In genomic region chr14:103345486-103345857, GRCm38 (mm10) we compare ENCODE assay signal across 8 mouse cellular contexts. TPM values are rescaled to one million over a fixed set of nuclear protein-coding genes. Genes with fewer than 3 reads are reported as not detected.
A peak's percentile ranks its signal among the peaks of the same experiment; 100 is the strongest.
DNase-seq lines count a peak whose midpoint lies in the region; ATAC-seq lines count a peak whose summit lies in the region.

No protein-coding gene starts in this region.

- peaks cover 12% of the 10 kb centered on the region for H3K4me1 ChIP-seq in lung, embryonic 16.5 days (replicated peaks; ENCODE audit: control insufficient read depth, insufficient read depth, low read length)
- H3K4me1 ChIP-seq in embryonic facial prominence, embryonic 12.5 days = peaks cover 6% of the 10 kb centered on the region; the same call in 1 of the 2 replicates
- H3K4me1 ChIP-seq in midbrain, embryonic 14.5 days (ENCODE audit: control insufficient read depth, insufficient read depth, low read length) = peaks cover 28% of the 10 kb centered on the region

- no peaks in the 10 kb centered on the region for H3K36me3 ChIP-seq in lung, embryonic 16.5 days (ENCODE audit: control insufficient read depth, insufficient read depth, low read length)
- H3K36me3 ChIP-seq in embryonic facial prominence, embryonic 12.5 days = no peaks in the 10 kb centered on the region
- no peaks in the 10 kb centered on the region for H3K36me3 ChIP-seq in midbrain, embryonic 14.5 days (ENCODE audit: control insufficient read depth, insufficient read depth, low read length)

- no peaks in the 10 kb centered on the region for H3K9me3 ChIP-seq in lung, embryonic 16.5 days (ENCODE audit: control insufficient read depth, low read length)
- no peaks in the 10 kb centered on the region for H3K9me3 ChIP-seq in embryonic facial prominence, embryonic 12.5 days
- H3K9me3 ChIP-seq in midbrain, embryonic 14.5 days (ENCODE audit: control insufficient read depth, low read length) = no peaks in the 10 kb centered on the region

- WGBS in lung, embryonic 16.5 days = under 1% methylated on average over 6 of the region's 6 CpGs
- WGBS in embryonic facial prominence, embryonic 12.5 days = 2% methylated on average over 6 of the region's 6 CpGs
- WGBS in midbrain, embryonic 14.5 days = 4% methylated on average over 6 of the region's 6 CpGs

- ATAC-seq in lung, embryonic 16.5 days (ENCODE audit: low read depth) = no peak
- no peak; the same call in 1 of the 2 replicates for ATAC-seq in embryonic facial prominence, embryonic 12.5 days (ENCODE audit: insufficient number of reproducible peaks, insufficient read depth, low FRiP score, low TSS enrichment)
- ATAC-seq in midbrain, embryonic 14.5 days (ENCODE audit: low FRiP score, low TSS enrichment) = no peak

- H3K4me2 ChIP-seq in lung, embryonic 16.5 days (ENCODE audit: low read depth, low read length) = peak overlapping the region; percentile 81
- H3K4me2 ChIP-seq in embryonic facial prominence, embryonic 12.5 days (replicated peaks) = peak overlapping the region; percentile 60
- peak overlapping the region; percentile 78 for H3K4me2 ChIP-seq in midbrain, embryonic 14.5 days (ENCODE audit: low read length)

- no peak for DNase-seq in lung, adult 18-20 months
- DNase-seq in hindlimb bud, embryonic 11.5 days (ENCODE audit: extremely low spot score, low read depth, low spot score) = peak; percentile 26
- no peak for DNase-seq in midbrain, embryonic 14.5 days
- DNase-seq in layer of hippocampus, postnatal 25 days (ENCODE audit: extremely low spot score in 1 of 2, low spot score in 1 of 2) = no peak
- no peak for DNase-seq in spleen, postnatal 10 days (ENCODE audit: low spot score in 2 of 2)
- no peak for DNase-seq in right cerebral cortex, adult 18-20 months

- no peaks in the 10 kb centered on the region for H3K27me3 ChIP-seq in lung, embryonic 16.5 days (ENCODE audit: control insufficient read depth, insufficient read depth, low read depth, low read length)
- H3K27me3 ChIP-seq in embryonic facial prominence, embryonic 12.5 days = no peaks in the 10 kb centered on the region
- H3K27me3 ChIP-seq in midbrain, embryonic 14.5 days (ENCODE audit: control insufficient read depth, insufficient read depth, low read length) = no peaks in the 10 kb centered on the region

- peak overlapping the region; percentile 86 for H3K9ac ChIP-seq in lung, embryonic 16.5 days (ENCODE audit: low read length)
- peak overlapping the region; percentile 79 for H3K9ac ChIP-seq in embryonic facial prominence, embryonic 12.5 days
- H3K9ac ChIP-seq in midbrain, embryonic 14.5 days (replicated peaks; ENCODE audit: low read length) = peak overlapping the region; percentile 87

- H3K27ac ChIP-seq in lung, embryonic 16.5 days (ENCODE audit: low read length) = peak overlapping the region; percentile 90; the same call in 1 of the 2 replicates
- H3K27ac ChIP-seq in embryonic facial prominence, embryonic 12.5 days = peak overlapping the region; percentile 92; the same call in 1 of the 2 replicates
- H3K27ac ChIP-seq in midbrain, embryonic 14.5 days (replicated peaks; ENCODE audit: low read depth, low read length) = peak overlapping the region; percentile 98

- peak overlapping the region; percentile 81 for H3K4me3 ChIP-seq in lung, embryonic 16.5 days (ENCODE audit: low read length)
- H3K4me3 ChIP-seq in embryonic facial prominence, embryonic 12.5 days = peak overlapping the region; percentile 82
- peak overlapping the region; percentile 78 for H3K4me3 ChIP-seq in midbrain, embryonic 14.5 days (replicated peaks; ENCODE audit: low read depth, low read length)

RNA-seq across cellular contexts. Expression of gene Mycbp2, which starts 1.1 kb away (rescaled TPM):
- polyA plus RNA-seq in lung, embryonic 16.5 days (2015; fragmentation: Nextera tagmentation; extraction: Ambion mirVana) = 14.5 and 14.9 TPM in 2 replicates
- polyA plus RNA-seq in embryonic facial prominence, embryonic 12.5 days (2016; fragmentation: Nextera tagmentation; extraction: Ambion mirVana) = 24.5 and 28.4 TPM in 2 replicates
- 77.2 and 77.6 TPM in 2 replicates for polyA plus RNA-seq in midbrain, embryonic 14.5 days (2014; fragmentation: Nextera tagmentation; extraction: Ambion mirVana)
- 100 to 1,000 TPM; 142 to 172 TPM for total RNA-seq in layer of hippocampus, postnatal 25 days (2021)
